Mouse (Mus musculus) stomach, postnatal 0 days (tissue): ENCODE measurements around the gene Prkg2.

Experiments used
- CTCF ChIP-seq: IDR thresholded peaks from 2 replicates; pipeline ENCODE4 v1.5.1; 2016; ENCODE audit warnings: antibody characterized with exemption, low read depth, mild to moderate bottlenecking, moderate library complexity
- EP300 ChIP-seq: optimal IDR thresholded peaks from 2 replicates; pipeline ENCODE3; 2016; ENCODE audit warnings: antibody characterized with exemption

DNA sequence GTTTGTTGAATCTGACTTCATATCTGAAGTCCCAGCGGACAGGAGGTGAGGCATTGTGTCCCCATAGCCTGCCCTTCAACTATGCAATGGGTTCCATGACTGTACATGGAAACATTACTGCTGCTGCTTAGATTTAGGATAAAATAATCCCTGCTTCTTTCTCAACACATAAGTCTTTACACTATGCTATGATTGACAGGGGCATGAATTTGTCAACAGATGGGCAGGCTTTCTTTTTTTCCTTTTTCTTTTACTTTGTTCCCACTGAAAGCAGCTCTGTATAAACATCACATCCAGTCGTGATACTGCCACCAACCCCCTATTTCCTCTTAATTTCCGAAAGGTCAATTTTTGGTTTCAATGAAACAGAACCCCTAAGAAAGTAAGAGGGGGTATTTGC lies 50.0 kb downstream of the Prkg2 start:
- no peak for TF ChIP-seq CTCF
- TF ChIP-seq EP300 = no peak
